Mouse (Mus musculus): Measurements from ENCODE around the gene Anapc2.
A peak's percentile ranks its signal among the peaks of the same experiment; 100 is the strongest.
"Not testable (repeated sequence)": the region's sequence is repeated elsewhere in the genome, so short reads cannot be mapped to it uniquely, and the experiment has no call there.

The Anapc2 gene

GRCm38 (mm10) chr2:25240723-25241437 is 31.4 kb upstream of the Anapc2 start:
- no peak for DNase-seq (ENCODE audit: low read depth, low spot score)

- no peak for DNase-seq (ENCODE audit: low read depth, low spot score)
Measured at GRCm38 (mm10) chr2:25241438-25241775, 30.9 kb upstream of the Anapc2 start.

- no peak for DNase-seq (ENCODE audit: low read depth, low spot score)
Measured at GRCm38 (mm10) chr2:25242101-25242506, 30.2 kb upstream of the Anapc2 start, which contains the start of the genes Rnf208 and Cysrt1. TSS of gene Rnf208 (plus strand) at chr2:25242255. TSS of gene Cysrt1 (minus strand) at chr2:25242452.

- DNase-seq (ENCODE audit: low read depth, low spot score): no peak
Measured at GRCm38 (mm10) chr2:25243342-25243741, 28.9 kb upstream of the Anapc2 start.

- no peak for DNase-seq (ENCODE audit: low read depth, low spot score)
Measured at GRCm38 (mm10) chr2:25244144-25244543, 28.1 kb upstream of the Anapc2 start.

- no peak for DNase-seq (ENCODE audit: low read depth, low spot score)
Measured at GRCm38 (mm10) chr2:25246183-25247072, 25.9 kb upstream of the Anapc2 start, which contains the start of gene AL732309.1. TSS of gene AL732309.1 (minus strand) at chr2:25246863.

- no peak for DNase-seq (ENCODE audit: low read depth, low spot score)
Measured at GRCm38 (mm10) chr2:25252331-25252730, 19.9 kb upstream of the Anapc2 start.

- DNase-seq (ENCODE audit: low read depth, low spot score): peak; percentile 80
Measured at GRCm38 (mm10) chr2:25255284-25255779, 16.9 kb upstream of the Anapc2 start, which contains the start of gene Tmem203. TSS of gene Tmem203 (plus strand) at chr2:25255439.

- DNase-seq (ENCODE audit: low read depth, low spot score): not testable (repeated sequence)
Measured at GRCm38 (mm10) chr2:25256443-25257109, 15.7 kb upstream of the Anapc2 start.

GRCm38 (mm10) chr2:25257250-25257649 is 15.0 kb upstream of the Anapc2 start:
- not testable (repeated sequence) for DNase-seq (ENCODE audit: low read depth, low spot score)

GRCm38 (mm10) chr2:25258887-25259286 is 13.4 kb upstream of the Anapc2 start:
- DNase-seq (ENCODE audit: low read depth, low spot score): no peak

- DNase-seq (ENCODE audit: low read depth, low spot score): no peak
Measured at GRCm38 (mm10) chr2:25261870-25262269, 10.4 kb upstream of the Anapc2 start.

GRCm38 (mm10) chr2:25262291-25262767 is 9.9 kb upstream of the Anapc2 start, which contains the start of gene Tprn:
TSS of gene Tprn (plus strand) at chr2:25262618.
- DNase-seq (ENCODE audit: low read depth, low spot score): peak; percentile 91

- DNase-seq (ENCODE audit: low read depth, low spot score): no peak
Measured at GRCm38 (mm10) chr2:25262795-25263622, 9.3 kb upstream of the Anapc2 start.

- DNase-seq (ENCODE audit: low read depth, low spot score): no peak
Measured at GRCm38 (mm10) chr2:25263623-25264285, 8.5 kb upstream of the Anapc2 start.

GRCm38 (mm10) chr2:25264286-25264660 is 8.0 kb upstream of the Anapc2 start:
- no peak for DNase-seq (ENCODE audit: low read depth, low spot score)

GRCm38 (mm10) chr2:25264851-25265250 is 7.4 kb upstream of the Anapc2 start:
- no peak for DNase-seq (ENCODE audit: low read depth, low spot score)

- no peak for DNase-seq (ENCODE audit: low read depth, low spot score)
Measured at GRCm38 (mm10) chr2:25265897-25266656, 6.2 kb upstream of the Anapc2 start.

GRCm38 (mm10) chr2:25266720-25267119 is 5.6 kb upstream of the Anapc2 start:
- no peak for DNase-seq (ENCODE audit: low read depth, low spot score)
